7 mouse cellular contexts compared by ENCODE assay signal in the genomic region with DNA sequence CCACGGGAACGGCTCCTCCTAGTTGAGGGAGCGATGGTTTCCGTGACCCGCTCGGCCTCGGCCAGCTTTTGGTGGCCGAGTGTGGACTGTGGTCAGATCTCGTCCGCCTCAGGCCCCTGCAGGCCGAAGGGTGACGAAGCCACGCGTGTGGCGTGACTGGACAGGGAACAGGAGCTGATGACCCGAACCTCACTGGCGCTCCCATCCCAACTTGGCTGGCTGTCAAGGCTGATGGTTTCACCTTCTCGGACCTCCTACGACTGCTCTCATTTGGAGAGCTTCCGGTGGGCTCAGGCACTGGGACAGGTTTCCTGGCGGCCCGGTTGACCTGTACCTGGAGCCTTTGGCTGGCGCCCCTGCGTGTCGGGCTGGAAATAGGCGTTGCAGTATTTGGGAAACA. TPM values are rescaled to one million over a fixed set of nuclear protein-coding genes. Genes with fewer than 3 reads are reported as not detected.
DNase-seq lines count a peak whose midpoint lies in the region; ATAC-seq and TF ChIP-seq lines count a peak whose summit lies in the region.

No protein-coding gene starts in this region.

- H3K79me2 ChIP-seq in myocyte (ENCODE audit: control insufficient read depth, insufficient read depth), result peaks cover 11% of the 10 kb centered on the region

- peak overlapping the region; percentile 42 for H3ac ChIP-seq in myocyte (ENCODE audit: control insufficient read depth, insufficient read length)

- H3K36me3 ChIP-seq in spleen, adult 2 months (ENCODE audit: control insufficient read depth, insufficient read depth, low read length), result peaks cover 4% of the 10 kb centered on the region; the same call in 1 of the 2 replicates
- peaks cover 22% of the 10 kb centered on the region for H3K36me3 ChIP-seq in embryonic facial prominence, embryonic 13.5 days
- H3K36me3 ChIP-seq in intestine, postnatal 0 days (ENCODE audit: control insufficient read depth, insufficient read depth), result peaks cover 16% of the 10 kb centered on the region; the same call in 1 of the 2 replicates
- H3K36me3 ChIP-seq in myocyte (ENCODE audit: control insufficient read depth, insufficient read depth), result no peaks in the 10 kb centered on the region

- H3K4me2 ChIP-seq in embryonic facial prominence, embryonic 13.5 days, result peak overlapping the region; percentile 88
- peak overlapping the region; percentile 76 for H3K4me2 ChIP-seq in intestine, postnatal 0 days (replicated peaks; ENCODE audit: low read depth)
- peak overlapping the region; percentile 96 for H3K4me2 ChIP-seq in myocyte (ENCODE audit: low read depth)

- H3K9ac ChIP-seq in embryonic facial prominence, embryonic 13.5 days, result peak overlapping the region; percentile 99
- peak overlapping the region; percentile 83 for H3K9ac ChIP-seq in intestine, postnatal 0 days (ENCODE audit: low read depth, low read length)

- TF ChIP-seq CTCF in spleen, adult 2 months (IDR thresholded peaks at IDR 0.05; ENCODE audit: extremely low read depth, insufficient read depth, insufficient read length, insufficient replicate concordance), result no peak
- TF ChIP-seq CTCF in intestine, postnatal 0 days (IDR thresholded peaks at IDR 0.05; ENCODE audit: low read depth), result no peak

- peak overlapping the region; percentile 36; the same call in 1 of the 2 replicates for H3K27ac ChIP-seq in spleen, adult 2 months (ENCODE audit: insufficient read depth, low read length)
- H3K27ac ChIP-seq in embryonic facial prominence, embryonic 13.5 days, result peak overlapping the region; percentile 33; the same call in 1 of the 2 replicates
- 0 out of 2 replicates have a peak overlapping the region, but pooled peaks have one; percentile 37 for H3K27ac ChIP-seq in intestine, postnatal 0 days (ENCODE audit: low read depth, low read length)

- WGBS in spleen, adult 2 months, result under 1% methylated on average over 26 of the region's 26 CpGs
- under 1% methylated on average over 26 of the region's 26 CpGs for WGBS in embryonic facial prominence, embryonic 13.5 days
- under 1% methylated on average over 26 of the region's 26 CpGs for WGBS in intestine, postnatal 0 days

- DNase-seq in spleen, adult 2 months (ENCODE audit: low read depth in 1 of 2, low spot score in 2 of 2), result no peak
- DNase-seq in spleen, postnatal 36 days (ENCODE audit: low spot score in 2 of 2), result no peak
- DNase-seq in right cerebral cortex, postnatal 4 days, result no peak
- DNase-seq in testis, postnatal 10 days (ENCODE audit: low spot score), result no peak

- TF ChIP-seq POLR2A in spleen, adult 2 months (IDR thresholded peaks at IDR 0.05; ENCODE audit: low read depth, low read length), result no peak
- no peak for TF ChIP-seq POLR2A in myocyte (IDR thresholded peaks at IDR 0.05; ENCODE audit: insufficient read length, low read depth)

- no peaks in the 10 kb centered on the region for H3K9me3 ChIP-seq in embryonic facial prominence, embryonic 13.5 days
- H3K9me3 ChIP-seq in intestine, postnatal 0 days (ENCODE audit: control insufficient read depth), result no peaks in the 10 kb centered on the region

- H3K4me3 ChIP-seq in spleen, adult 2 months (ENCODE audit: extremely low read depth, insufficient read depth, insufficient read length), result peak overlapping the region; percentile 91
- H3K4me3 ChIP-seq in embryonic facial prominence, embryonic 13.5 days, result peak overlapping the region; percentile 97
- H3K4me3 ChIP-seq in intestine, postnatal 0 days (ENCODE audit: low read depth, low read length), result peak overlapping the region; percentile 92
- H3K4me3 ChIP-seq in myocyte, result peak overlapping the region; percentile 70

- H3K27me3 ChIP-seq in spleen, adult 2 months (ENCODE audit: control insufficient read depth, insufficient read depth, low read length), result no peaks in the 10 kb centered on the region
- H3K27me3 ChIP-seq in embryonic facial prominence, embryonic 13.5 days, result 0 out of 2 replicates have a peak, but pooled peaks cover 2% of the 10 kb centered on the region
- H3K27me3 ChIP-seq in intestine, postnatal 0 days (replicated peaks; ENCODE audit: control insufficient read depth, insufficient read depth, low read length), result no peaks in the 10 kb centered on the region
- no peaks in the 10 kb centered on the region for H3K27me3 ChIP-seq in myocyte (ENCODE audit: control insufficient read depth, insufficient read depth, insufficient read length)

- ATAC-seq in embryonic facial prominence, embryonic 13.5 days (ENCODE audit: insufficient number of reproducible peaks, insufficient read depth, low FRiP score, low TSS enrichment, low read depth), result 0 out of 2 replicates have a peak, but pooled peaks have one; percentile 20
- peak; percentile 52 for ATAC-seq in intestine, postnatal 0 days

- peaks cover 10% of the 10 kb centered on the region for H3K4me1 ChIP-seq in spleen, adult 2 months (ENCODE audit: control insufficient read depth, insufficient read depth, insufficient read length)
- H3K4me1 ChIP-seq in embryonic facial prominence, embryonic 13.5 days, result peaks cover 14% of the 10 kb centered on the region
- no peaks in the 10 kb centered on the region for H3K4me1 ChIP-seq in intestine, postnatal 0 days (replicated peaks; ENCODE audit: control insufficient read depth, insufficient read depth, low read length)

TF ChIP-seq in myocyte, 11 proteins besides CTCF, POLR2A, EP300 and RAD21:
- no peak for TF ChIP-seq MYOD1 (IDR thresholded peaks at IDR 0.05; ENCODE audit: control insufficient read depth in 1 of 3, insufficient read length in 2 of 3, low read depth in 2 of 3)
- no peak for TF ChIP-seq USF1 (IDR thresholded peaks at IDR 0.05; ENCODE audit: low read depth)
- no peak for TF ChIP-seq CEBPB (IDR thresholded peaks at IDR 0.05; ENCODE audit: insufficient read depth, poor library complexity, severe bottlenecking)
- no peak for TF ChIP-seq MYOG (IDR thresholded peaks at IDR 0.05; ENCODE audit: control insufficient read depth in 1 of 3, insufficient read depth in 1 of 3, insufficient read length in 2 of 3, low read depth in 2 of 3)
- TF ChIP-seq E2F4 (IDR thresholded peaks at IDR 0.05; ENCODE audit: insufficient read depth), result no peak
- TF ChIP-seq TCF12 (IDR thresholded peaks at IDR 0.05; ENCODE audit: insufficient read depth, poor library complexity, severe bottlenecking), result no peak
- no peak for TF ChIP-seq MAX (IDR thresholded peaks at IDR 0.05; ENCODE audit: low read depth)
- TF ChIP-seq TCF3 (IDR thresholded peaks at IDR 0.05; ENCODE audit: insufficient read length, low read depth), result no peak
- no peak for TF ChIP-seq REST (IDR thresholded peaks at IDR 0.05; ENCODE audit: insufficient read depth, insufficient read length)
TF ChIP-seq in myocyte: peak in this region for 0.

RNA-seq across cellular contexts. Expression of gene Smim12, which starts 0.4 kb away (rescaled TPM):
- polyA plus RNA-seq in spleen, adult 2 months (2012; rRNA removed), result 19.3 and 28.6 TPM in 2 replicates
- polyA plus RNA-seq in embryonic facial prominence, embryonic 13.5 days (2015; fragmentation: Nextera tagmentation; extraction: Ambion mirVana), result 42.2 and 53.0 TPM in 2 replicates
- 42.4 and 44.9 TPM in 2 replicates for polyA plus RNA-seq in intestine, postnatal 0 days (2015; fragmentation: Nextera tagmentation; extraction: Ambion mirVana)
- polyA plus RNA-seq in myocyte (2012; fragmentation: generic; extraction: Trizol), result 64.4 TPM
